Mouse (Mus musculus) stomach, embryonic 14.5 days (tissue): ENCODE data around the gene Atrnl1. TPM values are rescaled to one million over a fixed set of nuclear protein-coding genes. Genes with fewer than 3 reads are reported as not detected.
"Not testable (repeated sequence)": the region's sequence is repeated elsewhere in the genome, so short reads cannot be mapped to it uniquely, and the experiment has no call there.

Experiments used
- ATAC-seq: fragments of 200-750 bp; cut with Nextera tagmentation; 2 replicates; pipeline ENCODE4 v1.8.0; 2017; ENCODE audit warnings: low read depth, moderate TSS enrichment; ENCODE audit not compliant: insufficient number of reproducible peaks, insufficient read depth, low FRiP score
- H3K27ac ChIP-seq: fragments of 300-500 bp; sonication (generic); 2 replicates; pipeline ENCODE4 v1.5.1; 2014; ENCODE audit warnings: mild to moderate bottlenecking, low read length, moderate library complexity, mixed read lengths
- H3K27me3 ChIP-seq: fragments of 300-500 bp; sonication (generic); 2 replicates; pipeline ENCODE4 v1.6.1; 2014; ENCODE audit warnings: low read length, control low read depth, mixed read lengths; ENCODE audit not compliant: control insufficient read depth, insufficient read depth
- H3K36me3 ChIP-seq: fragments of 300-500 bp; sonication (generic); 2 replicates; pipeline ENCODE4 v1.6.1; 2014; ENCODE audit warnings: mild to moderate bottlenecking, control low read depth, low read length, moderate library complexity, mixed read lengths; ENCODE audit not compliant: control insufficient read depth, insufficient read depth
- H3K4me1 ChIP-seq: fragments of 300-500 bp; sonication (generic); 2 replicates; pipeline ENCODE4 v1.6.1; 2014; ENCODE audit warnings: low read length, control low read depth, mixed read lengths; ENCODE audit not compliant: control insufficient read depth, insufficient read depth
- H3K4me2 ChIP-seq: fragments of 300-500 bp; sonication (generic); replicated peaks from 2 replicates; pipeline ENCODE4 v1.6.1; 2014; ENCODE audit warnings: low read depth, low read length, control low read depth
- H3K4me3 ChIP-seq: fragments of 300-500 bp; sonication (generic); 2 replicates; pipeline ENCODE4 v1.5.1; 2014; ENCODE audit warnings: low read depth, low read length, control low read depth
- H3K9ac ChIP-seq: fragments of 300-500 bp; sonication (generic); replicated peaks from 2 replicates; pipeline ENCODE4 v1.6.1; 2014; ENCODE audit warnings: low read depth, mild to moderate bottlenecking, control low read depth, low read length, moderate library complexity, mixed read lengths
- H3K9me3 ChIP-seq: fragments of 300-500 bp; sonication (generic); 2 replicates; pipeline ENCODE4 v1.6.1; 2016; ENCODE audit warnings: low read depth, low read length, control low read depth; ENCODE audit not compliant: control insufficient read depth
- WGBS: fragments of 180-500 bp; shearing (Covaris S2); extraction: QIAGEN DNeasy Blood & Tissue Kit; methylation state at CpG from one replicate; pipeline ENCODE4 v1.1.7; 2014; 5-methylcytosine and 5-hydroxymethylcytosine counted together
- polyA plus RNA-seq: library from polyadenylated mRNA; unstranded; fragments of >200 nt; fragmentation: Nextera tagmentation; extraction: Ambion mirVana; gene quantifications from 2 replicates; pipeline ENCODE4 v1.2.1, GENCODE M21; 2014

Gene Atrnl1
- polyA plus RNA-seq, 1 experiment from 2014 or later: 8.2 TPM

DNA sequence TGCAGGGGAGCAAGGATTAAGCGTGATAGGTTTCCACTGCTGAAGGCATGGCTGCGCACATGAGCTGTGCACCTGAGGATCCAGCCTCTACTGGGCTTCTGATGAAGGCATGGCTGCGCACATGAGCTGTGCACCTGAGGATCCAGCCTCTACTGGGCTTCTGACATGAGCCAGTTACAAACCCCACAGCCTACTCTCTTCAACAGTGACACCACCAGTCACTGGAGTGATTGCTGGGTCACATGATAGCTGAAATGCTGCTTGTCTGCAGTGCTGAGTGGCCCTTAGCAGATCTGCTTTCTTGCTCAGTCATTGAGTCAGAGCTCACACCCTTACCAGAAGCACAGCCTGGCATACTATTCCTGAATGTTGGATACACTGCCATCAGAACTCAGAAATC is 68.6 kb downstream of the Atrnl1 start:
- no peaks in the 10 kb centered on the region for H3K9me3 ChIP-seq
- no peak for ATAC-seq

DNA sequence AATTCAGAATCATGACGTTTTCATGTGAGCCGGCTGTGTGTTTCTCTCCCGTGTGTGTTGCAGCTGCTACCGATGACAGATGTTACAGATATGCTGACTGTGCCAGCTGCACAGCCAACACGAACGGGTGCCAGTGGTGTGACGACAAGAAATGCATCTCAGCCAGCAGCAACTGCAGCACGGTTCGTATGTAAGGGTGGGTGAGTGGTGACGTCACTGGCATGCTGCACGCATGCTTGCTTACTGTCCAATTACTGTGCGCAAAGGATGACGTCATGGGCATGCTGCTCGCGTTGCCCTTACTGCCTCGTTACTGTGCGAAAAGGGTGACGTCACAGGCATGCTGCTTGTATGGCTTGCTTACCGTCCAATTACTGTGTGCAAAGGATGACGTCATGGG is 75.8 kb downstream of the Atrnl1 start:
- 90% methylated on average over 20 of the region's 20 CpGs for WGBS
- ATAC-seq: no peak

More for the DNA sequence above, 68.6 kb downstream of the Atrnl1 start:
- Histone ChIP-seq H3K4me1 (no peaks in the 10 kb centered on the region), H3K27ac (no peak overlapping the region), H3K36me3 (peaks cover 4% of the 10 kb centered on the region), H3K4me2 (no peak overlapping the region), H3K27me3 (no peaks in the 10 kb centered on the region), H3K4me3 (no peak overlapping the region), H3K9ac (no peak overlapping the region)
- 95% methylated on average over 3 of the region's 3 CpGs for WGBS

DNA sequence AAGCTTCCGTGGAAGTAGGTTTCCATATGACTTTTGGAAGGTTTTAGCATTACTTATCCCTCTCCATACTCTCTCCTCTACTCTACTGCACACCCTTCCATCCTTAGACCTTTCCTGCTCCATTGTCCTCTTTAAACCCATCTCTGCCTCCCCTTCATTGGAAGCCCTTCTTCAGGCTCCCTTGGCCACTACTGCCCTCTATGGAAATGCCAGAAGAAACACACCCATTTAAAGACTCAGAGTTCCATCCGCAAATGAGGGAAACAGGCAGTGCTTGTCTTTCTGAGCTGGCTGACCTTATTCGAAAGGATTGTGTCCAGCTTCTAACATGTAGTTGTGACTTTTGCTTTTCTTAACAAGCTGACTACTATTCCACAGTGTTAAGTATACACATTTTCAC is 81.7 kb downstream of the Atrnl1 start:
- WGBS: 86% methylated on average over 3 of the region's 3 CpGs
- H3K27ac ChIP-seq: no peak overlapping the region
- no peaks in the 10 kb centered on the region for H3K27me3 ChIP-seq
- H3K9me3 ChIP-seq: no peaks in the 10 kb centered on the region
- H3K9ac ChIP-seq: no peak overlapping the region
- peaks cover 11% of the 10 kb centered on the region for H3K36me3 ChIP-seq
- no peak for ATAC-seq
- H3K4me1 ChIP-seq: no peaks in the 10 kb centered on the region
- no peak overlapping the region for H3K4me2 ChIP-seq
- H3K4me3 ChIP-seq: no peak overlapping the region

More for the DNA sequence above, 75.8 kb downstream of the Atrnl1 start:
- Histone ChIP-seq H3K4me2 (no peak overlapping the region), H3K4me1 (no peaks in the 10 kb centered on the region), H3K36me3 (peaks cover 7% of the 10 kb centered on the region), H3K27me3 (no peaks in the 10 kb centered on the region), H3K4me3 (no peak overlapping the region), H3K9me3 (no peaks in the 10 kb centered on the region), H3K9ac (no peak overlapping the region), H3K27ac (no peak overlapping the region)

DNA sequence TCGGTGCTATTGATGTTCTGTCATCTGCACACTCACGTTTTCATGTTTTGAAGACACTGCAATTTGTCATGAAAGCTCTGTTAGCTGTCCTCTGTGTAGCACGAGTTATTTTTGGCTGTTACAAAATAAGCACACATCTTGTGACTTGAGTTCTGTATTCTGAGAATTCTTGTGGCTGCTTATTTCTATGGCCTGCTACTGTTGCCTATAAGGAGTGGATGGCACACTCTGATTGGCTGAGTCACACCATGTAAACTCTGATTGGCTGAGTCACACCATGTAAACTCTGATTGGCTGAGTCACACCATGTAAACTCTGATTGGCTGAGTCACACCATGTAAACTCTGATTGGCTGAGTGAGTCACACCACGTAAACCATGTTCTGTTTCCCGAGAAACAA is 85.9 kb downstream of the Atrnl1 start:
- H3K27ac ChIP-seq, H3K9ac ChIP-seq, H3K27me3 ChIP-seq, ATAC-seq, H3K4me1 ChIP-seq, H3K36me3 ChIP-seq, H3K4me3 ChIP-seq, H3K4me2 ChIP-seq, H3K9me3 ChIP-seq: not testable (repeated sequence)
- WGBS: 76% methylated on average over 5 of the region's 5 CpGs

DNA sequence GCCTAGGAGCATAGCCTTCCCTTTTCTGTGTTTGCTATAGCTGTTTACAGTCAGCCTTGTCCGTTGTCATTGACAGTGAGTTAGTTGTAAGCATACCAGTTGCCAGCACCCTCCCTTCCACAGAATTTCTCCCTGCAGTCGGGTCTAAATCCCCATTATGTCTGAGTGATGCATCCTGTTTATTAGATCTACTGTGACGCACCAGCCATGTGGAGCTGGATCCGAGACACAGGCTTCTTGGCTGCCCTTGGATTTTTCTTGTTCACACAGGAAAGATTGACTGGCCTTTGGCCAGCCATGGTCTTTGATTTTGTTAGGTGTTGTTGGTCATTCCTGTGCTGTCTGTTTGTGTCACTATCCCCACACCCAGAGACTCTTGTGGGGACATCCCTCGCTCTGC is 102.3 kb downstream of the Atrnl1 start:
- H3K4me3 ChIP-seq: no peak overlapping the region
- ATAC-seq: no peak
- no peaks in the 10 kb centered on the region for H3K4me1 ChIP-seq
- peaks cover 15% of the 10 kb centered on the region for H3K36me3 ChIP-seq
- WGBS: 67% methylated on average over 5 of the region's 5 CpGs
- no peaks in the 10 kb centered on the region for H3K27me3 ChIP-seq
- H3K9me3 ChIP-seq: no peaks in the 10 kb centered on the region
- H3K4me2 ChIP-seq: no peak overlapping the region
- no peak overlapping the region for H3K27ac ChIP-seq
- H3K9ac ChIP-seq: no peak overlapping the region

DNA sequence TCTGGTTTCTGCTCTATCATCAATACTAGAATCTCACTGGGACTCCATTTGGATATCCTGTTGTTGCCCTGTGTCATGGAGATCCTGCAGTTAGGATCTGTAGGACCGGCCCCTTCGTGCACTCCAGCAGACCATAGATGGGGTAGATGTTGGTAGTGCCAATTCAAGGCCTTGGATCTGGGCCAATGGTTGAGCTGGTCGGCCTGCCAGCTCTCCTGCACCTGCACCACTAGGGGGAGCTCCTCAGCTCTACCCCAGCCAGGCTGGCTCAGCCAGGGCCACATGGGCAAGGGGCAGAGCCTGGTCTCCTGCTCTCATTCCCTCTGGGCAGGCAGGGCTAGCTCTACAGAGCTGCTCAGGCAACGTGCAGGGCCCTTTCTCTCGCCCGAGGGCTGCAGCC is 114.1 kb downstream of the Atrnl1 start:
- ATAC-seq: no peak

DNA sequence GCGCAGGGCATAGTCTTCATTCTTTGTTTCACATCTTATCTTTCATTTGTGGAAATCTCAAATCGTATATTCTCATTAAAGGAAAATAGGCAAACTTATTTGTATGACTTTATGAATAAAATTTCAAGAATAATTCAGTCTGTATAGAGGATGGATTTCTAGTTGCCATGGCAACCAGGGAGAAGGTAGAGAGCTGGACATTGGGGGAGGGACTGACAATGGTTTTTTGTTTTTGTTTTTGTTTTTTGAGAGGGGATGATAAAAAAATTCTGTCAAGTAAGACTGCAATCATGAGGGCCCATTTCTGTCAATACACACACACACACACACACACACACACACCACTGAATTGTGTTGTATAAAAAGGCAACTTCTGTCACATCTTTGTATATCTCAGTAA is 114.5 kb downstream of the Atrnl1 start:
- Histone ChIP-seq H3K36me3 (no peaks in the 10 kb centered on the region; the same call in 1 of the 2 replicates), H3K4me2 (no peak overlapping the region), H3K27me3 (no peaks in the 10 kb centered on the region), H3K4me1 (no peaks in the 10 kb centered on the region), H3K27ac (no peak overlapping the region), H3K9ac (no peak overlapping the region), H3K9me3 (no peaks in the 10 kb centered on the region), H3K4me3 (no peak overlapping the region)
- WGBS: 95% methylated on average over 2 of the region's 2 CpGs
- ATAC-seq: no peak

More for the DNA sequence above, 114.1 kb downstream of the Atrnl1 start:
- Histone ChIP-seq H3K4me3 (no peak overlapping the region), H3K27me3 (no peaks in the 10 kb centered on the region), H3K9ac (no peak overlapping the region), H3K4me1 (no peaks in the 10 kb centered on the region), H3K4me2 (no peak overlapping the region), H3K9me3 (no peaks in the 10 kb centered on the region), H3K27ac (no peak overlapping the region), H3K36me3 (no peaks in the 10 kb centered on the region; the same call in 1 of the 2 replicates)
- WGBS: 92% methylated on average over 6 of the region's 6 CpGs

DNA sequence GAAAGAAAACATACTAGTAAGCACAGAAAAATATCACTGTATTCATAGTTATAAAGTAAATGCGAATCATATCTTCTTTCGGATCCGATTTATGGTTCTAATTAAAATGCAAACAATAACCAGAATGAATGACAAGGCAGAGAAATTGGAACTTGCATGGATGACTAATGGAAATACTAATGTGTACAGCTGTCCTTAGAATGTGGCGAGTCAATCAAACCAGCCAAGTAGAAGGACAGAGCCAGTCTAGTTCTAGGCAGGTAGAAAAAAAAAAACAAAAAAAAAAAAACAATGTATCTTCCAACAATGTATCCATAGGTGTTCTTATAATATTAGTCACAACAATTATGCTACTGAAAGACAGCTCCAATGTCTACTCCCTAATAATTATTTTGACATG is 116.2 kb downstream of the Atrnl1 start:
- Histone ChIP-seq H3K4me1 (no peaks in the 10 kb centered on the region), H3K36me3 (peaks cover 5% of the 10 kb centered on the region; the same call in 1 of the 2 replicates), H3K4me3 (no peak overlapping the region), H3K27me3 (no peaks in the 10 kb centered on the region), H3K9ac (no peak overlapping the region), H3K27ac (no peak overlapping the region), H3K9me3 (no peaks in the 10 kb centered on the region), H3K4me2 (no peak overlapping the region)
- 94% methylated on average over 4 of the region's 4 CpGs for WGBS
- no peak for ATAC-seq

DNA sequence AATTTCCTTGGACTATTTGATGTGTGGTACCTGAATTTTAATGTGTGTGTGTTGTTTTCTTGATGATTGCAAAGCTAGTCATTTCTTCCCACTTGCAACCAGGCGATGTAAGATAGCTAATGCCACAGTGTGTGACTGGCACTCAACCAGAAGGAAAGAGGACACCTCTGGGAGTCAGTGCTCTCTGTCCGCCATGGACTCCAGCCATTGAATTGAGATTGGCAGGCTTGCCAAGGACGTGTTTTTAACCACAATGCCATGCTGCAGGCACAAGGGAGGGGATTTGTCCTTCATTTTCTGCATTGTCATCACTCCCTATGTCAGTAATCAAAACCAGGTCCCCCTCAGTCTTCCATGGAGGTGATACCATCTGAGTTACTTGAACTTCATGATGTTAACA is 126.6 kb downstream of the Atrnl1 start:
- Histone ChIP-seq H3K27me3 (no peaks in the 10 kb centered on the region), H3K36me3 (peaks cover 15% of the 10 kb centered on the region), H3K4me3 (no peak overlapping the region), H3K9ac (no peak overlapping the region), H3K4me2 (no peak overlapping the region), H3K9me3 (no peaks in the 10 kb centered on the region), H3K4me1 (no peaks in the 10 kb centered on the region), H3K27ac (no peak overlapping the region)
- no peak for ATAC-seq
- 97% methylated on average over 3 of the region's 3 CpGs for WGBS
